Mouse (Mus musculus): ENCODE results near the gene Dip2b.

DNA sequence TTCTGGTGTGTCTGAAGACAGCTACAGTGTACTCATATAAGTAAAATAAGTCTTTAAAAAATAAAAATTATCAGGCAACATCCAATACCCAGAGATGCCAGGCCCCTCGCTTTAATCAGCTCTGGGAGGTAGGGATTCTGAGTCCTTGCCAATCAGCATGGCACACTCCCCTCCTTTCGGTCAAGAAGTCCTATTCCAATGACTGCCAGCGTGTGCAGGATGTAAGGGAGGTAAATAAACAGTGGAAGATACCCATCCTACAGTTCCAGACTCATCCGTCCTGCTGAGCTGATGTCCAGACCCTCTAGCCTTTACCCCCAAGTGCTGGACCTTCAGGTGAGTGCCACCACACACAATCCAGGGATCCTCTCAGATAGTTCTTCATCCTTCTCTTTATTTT is 186.9 kb downstream of the Dip2b start:
- TF ChIP-seq CTCF (conservative IDR thresholded peaks at IDR 0.05; ENCODE audit: low read length) = no peak
- no peak for TF ChIP-seq POU5F1 (IDR thresholded peaks at IDR 0.05; ENCODE audit: borderline replicate concordance, low read length)

All from E14TG2a.4 (cell line).